Mouse (Mus musculus): Measurements from ENCODE around the gene Pafah1b1. TPM values are rescaled to one million over a fixed set of nuclear protein-coding genes. Genes with fewer than 3 reads are reported as not detected.

Gene Pafah1b1
- total and polyA plus RNA-seq, 2 experiments from 2014 or later, result 79.2 to 206 TPM

DNA sequence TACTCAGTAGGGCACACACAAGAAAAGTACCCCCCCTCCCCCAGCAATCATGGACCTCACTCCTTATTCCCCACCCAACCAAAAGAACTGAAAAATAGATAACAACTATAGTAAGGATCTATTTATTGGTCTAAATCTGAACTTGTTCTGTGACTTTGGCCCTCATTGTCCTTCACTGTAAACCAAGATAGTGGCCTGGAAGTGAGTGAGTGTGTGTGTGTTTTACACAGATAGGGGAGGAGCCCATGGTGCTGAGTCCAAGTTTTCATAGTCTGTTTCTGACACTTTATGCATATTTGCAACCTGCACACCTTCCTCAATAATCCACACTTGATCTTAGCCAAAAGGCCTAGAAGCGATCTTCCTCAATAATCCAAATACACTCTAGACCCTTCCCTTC is 75.8 kb downstream of the Pafah1b1 start:
- Histone ChIP-seq H3K27me3 (ENCODE audit: insufficient read depth, low read length) (no peaks in the 10 kb centered on the region), H3K9me3 (ENCODE audit: low read length) (no peaks in the 10 kb centered on the region), H3K4me3 (ENCODE audit: low read depth, low read length) (peak overlapping the region; percentile 96), H3K4me2 (ENCODE audit: low read depth, low read length, poor library complexity, severe bottlenecking) (peak overlapping the region; percentile 90), H3K36me3 (ENCODE audit: insufficient read depth, low read length) (no peaks in the 10 kb centered on the region), H3K4me1 (ENCODE audit: insufficient read depth, low read length) (peaks cover 18% of the 10 kb centered on the region; the same call in 1 of the 2 replicates), H3K9ac (replicated peaks; ENCODE audit: low read length, poor library complexity, severe bottlenecking) (peak overlapping the region; percentile 80), H3K27ac (ENCODE audit: low read depth, low read length) (peak overlapping the region; percentile 71)
- 0% methylated on average over 1 of the region's 1 CpGs for WGBS
- no peak; the same call in 1 of the 2 replicates for ATAC-seq (ENCODE audit: low FRiP score)
- no peak for TF ChIP-seq CTCF (IDR thresholded peaks at IDR 0.05)
- no peak for DNase-seq (ENCODE audit: low spot score)

DNA sequence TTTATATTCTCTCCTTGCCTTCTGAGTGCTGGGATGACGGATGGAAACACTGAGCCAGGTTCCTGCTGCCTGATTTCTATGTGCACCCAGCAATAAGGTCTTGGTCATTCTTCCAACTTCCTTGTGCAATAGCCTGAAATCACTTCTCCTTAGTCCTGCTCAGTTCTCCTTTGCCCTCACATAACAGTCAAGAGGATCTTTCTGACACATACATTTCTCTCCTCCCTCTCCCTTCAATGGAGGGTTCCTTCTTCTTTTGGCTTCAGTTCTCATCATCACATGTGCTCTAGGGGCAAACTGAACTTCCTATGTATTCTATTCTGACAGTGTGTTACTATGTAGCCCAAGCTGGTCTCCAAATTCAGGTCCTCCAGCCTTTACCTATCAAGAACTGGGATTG is 76.5 kb downstream of the Pafah1b1 start:
- Histone ChIP-seq H3K4me1 (ENCODE audit: insufficient read depth, low read length) (peaks cover 14% of the 10 kb centered on the region; the same call in 1 of the 2 replicates), H3K27me3 (ENCODE audit: insufficient read depth, low read length) (no peaks in the 10 kb centered on the region), H3K9ac (replicated peaks; ENCODE audit: low read length, poor library complexity, severe bottlenecking) (no peak overlapping the region), H3K4me2 (ENCODE audit: low read depth, low read length, poor library complexity, severe bottlenecking) (no peak overlapping the region), H3K36me3 (ENCODE audit: insufficient read depth, low read length) (no peaks in the 10 kb centered on the region), H3K4me3 (ENCODE audit: low read depth, low read length) (no peak overlapping the region), H3K27ac (ENCODE audit: low read depth, low read length) (no peak overlapping the region), H3K9me3 (ENCODE audit: low read length) (no peaks in the 10 kb centered on the region)
- DNase-seq (ENCODE audit: low spot score) (no peak), ATAC-seq (ENCODE audit: low FRiP score) (no peak)
- TF ChIP-seq CTCF (IDR thresholded peaks at IDR 0.05), result no peak
- WGBS, result 88% methylated on average over 1 of the region's 1 CpGs

- TF ChIP-seq CTCF (IDR thresholded peaks at IDR 0.05), result no peak
Observed at GRCm38 (mm10) chr11:74639628-74640027, 84.8 kb downstream of the Pafah1b1 start.

DNA sequence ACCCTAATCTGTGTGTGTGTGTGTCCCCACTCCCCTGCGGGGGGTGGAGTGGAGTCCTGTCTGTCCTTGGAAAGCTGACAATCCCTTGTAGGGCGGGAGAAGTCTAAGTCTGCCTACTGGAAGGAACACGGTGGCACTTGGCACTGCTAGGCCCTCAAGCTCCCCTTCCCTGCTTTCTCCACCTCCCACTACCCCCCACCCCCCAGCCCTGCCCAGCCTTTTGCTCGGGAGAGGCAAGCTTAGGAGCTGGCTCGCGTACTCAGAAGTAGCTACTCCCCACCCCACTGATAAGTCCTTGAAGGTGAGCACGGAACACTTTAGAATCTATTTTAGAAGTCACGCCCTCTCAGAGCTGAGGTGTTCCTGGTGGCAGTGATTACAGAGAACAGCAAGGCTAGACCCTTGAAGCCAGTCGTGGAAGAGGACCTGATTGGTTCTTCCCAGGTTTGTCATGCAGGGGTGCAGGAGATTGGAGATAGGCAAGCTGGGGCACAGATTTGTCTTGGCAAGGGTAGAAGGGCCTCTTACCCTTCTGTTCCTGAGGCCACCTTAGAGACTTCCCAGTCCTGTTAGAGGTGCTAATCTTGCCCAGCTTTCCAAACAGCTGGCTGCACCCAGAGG is 85.6 kb downstream of the Pafah1b1 start:
- TF ChIP-seq CTCF (IDR thresholded peaks at IDR 0.05), result no peak
- H3K9me3 ChIP-seq (ENCODE audit: low read length), result no peaks in the 10 kb centered on the region
- DNase-seq (ENCODE audit: low spot score) (no peak), ATAC-seq (ENCODE audit: low FRiP score) (peak; percentile 58; the same call in 1 of the 2 replicates)
- peak overlapping the region; percentile 91 for H3K4me2 ChIP-seq (ENCODE audit: low read depth, low read length, poor library complexity, severe bottlenecking)
- H3K4me3 ChIP-seq (ENCODE audit: low read depth, low read length), result peak overlapping the region; percentile 55
- peaks cover 3% of the 10 kb centered on the region; the same call in 1 of the 2 replicates for H3K36me3 ChIP-seq (ENCODE audit: insufficient read depth, low read length)
- H3K27ac ChIP-seq (ENCODE audit: low read depth, low read length), result peak overlapping the region; percentile 93
- H3K4me1 ChIP-seq (ENCODE audit: insufficient read depth, low read length), result peaks cover 3% of the 10 kb centered on the region; the same call in 1 of the 2 replicates
- H3K27me3 ChIP-seq (ENCODE audit: insufficient read depth, low read length), result no peaks in the 10 kb centered on the region
- WGBS, result 12% methylated on average over 9 of the region's 9 CpGs
- H3K9ac ChIP-seq (replicated peaks; ENCODE audit: low read length, poor library complexity, severe bottlenecking), result peak overlapping the region; percentile 88; the same call in 1 of the 2 replicates

More at GRCm38 (mm10) chr11:74639628-74640027, 84.8 kb downstream of the Pafah1b1 start:
- H3K27ac ChIP-seq (ENCODE audit: low read depth, low read length), result no peak overlapping the region
- no peak for DNase-seq (ENCODE audit: low spot score)
- no peaks in the 10 kb centered on the region for H3K9me3 ChIP-seq (ENCODE audit: low read length)
- no peak overlapping the region for H3K4me2 ChIP-seq (ENCODE audit: low read depth, low read length, poor library complexity, severe bottlenecking)
- ATAC-seq (ENCODE audit: low FRiP score), result no peak
- 75% methylated on average over 1 of the region's 1 CpGs for WGBS
- H3K27me3 ChIP-seq (ENCODE audit: insufficient read depth, low read length), result no peaks in the 10 kb centered on the region
- peaks cover 3% of the 10 kb centered on the region; the same call in 1 of the 2 replicates for H3K36me3 ChIP-seq (ENCODE audit: insufficient read depth, low read length)
- H3K4me3 ChIP-seq (ENCODE audit: low read depth, low read length), result no peak overlapping the region
- H3K4me1 ChIP-seq (ENCODE audit: insufficient read depth, low read length), result peaks cover 3% of the 10 kb centered on the region; the same call in 1 of the 2 replicates
- no peak overlapping the region for H3K9ac ChIP-seq (replicated peaks; ENCODE audit: low read length, poor library complexity, severe bottlenecking)

DNA sequence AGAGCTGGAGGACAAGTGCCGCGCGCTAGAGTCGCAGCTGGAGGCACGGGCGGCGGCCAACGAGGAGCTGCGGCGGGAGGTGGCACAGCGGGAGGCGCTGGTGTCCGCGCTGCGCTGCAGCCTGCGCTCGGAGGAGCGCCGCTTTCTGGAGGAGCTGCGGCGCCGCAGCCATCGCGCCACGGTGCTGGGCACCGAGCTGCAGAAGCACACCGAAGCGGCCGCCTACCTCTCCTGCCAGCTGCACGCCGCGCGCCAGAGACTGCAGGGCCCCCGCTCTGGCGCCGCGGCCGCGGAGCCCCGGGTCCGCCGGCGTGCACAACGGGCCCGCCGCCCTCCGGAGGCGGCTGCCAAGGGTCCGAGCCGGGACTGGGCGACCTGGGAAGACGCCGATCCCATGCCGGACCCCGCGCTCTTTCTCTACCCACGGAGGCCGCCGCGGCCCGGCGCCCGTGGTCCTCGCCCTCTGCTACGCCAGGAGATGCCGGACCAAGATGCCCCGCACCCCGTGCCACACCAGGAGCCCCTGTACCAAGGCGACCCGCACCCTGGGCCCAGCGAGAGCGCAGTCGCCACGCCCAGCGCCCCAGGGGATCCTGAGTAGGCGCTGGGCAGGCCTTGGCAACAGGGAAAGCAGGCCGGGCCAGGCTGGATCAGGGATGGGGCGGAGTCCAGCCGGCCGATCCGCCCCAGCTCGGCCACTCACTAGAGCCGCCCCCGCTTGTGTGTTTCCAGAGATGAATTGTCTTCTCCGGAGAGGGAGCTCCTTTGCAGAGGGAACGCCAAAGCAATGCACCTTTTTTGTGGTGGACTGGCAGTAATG is 86.3 kb downstream of the Pafah1b1 start:
- Histone ChIP-seq H3K9ac (replicated peaks; ENCODE audit: low read length, poor library complexity, severe bottlenecking) (peak overlapping the region; percentile 88), H3K4me2 (ENCODE audit: low read depth, low read length, poor library complexity, severe bottlenecking) (peak overlapping the region; percentile 91), H3K4me3 (ENCODE audit: low read depth, low read length) (peak overlapping the region; percentile 55), H3K4me1 (ENCODE audit: insufficient read depth, low read length) (peaks cover 3% of the 10 kb centered on the region; the same call in 1 of the 2 replicates), H3K27me3 (ENCODE audit: insufficient read depth, low read length) (no peaks in the 10 kb centered on the region), H3K9me3 (ENCODE audit: low read length) (no peaks in the 10 kb centered on the region), H3K27ac (ENCODE audit: low read depth, low read length) (peak overlapping the region; percentile 93), H3K36me3 (ENCODE audit: insufficient read depth, low read length) (peaks cover 3% of the 10 kb centered on the region; the same call in 1 of the 2 replicates)
- DNase-seq (ENCODE audit: low spot score) (peak; percentile 86), ATAC-seq (ENCODE audit: low FRiP score) (peak; percentile 86)
- under 1% methylated on average over 72 of the region's 86 CpGs for WGBS
- TF ChIP-seq CTCF (IDR thresholded peaks at IDR 0.05), result peak; percentile 53

Data from midbrain, postnatal 0 days (tissue).